Mouse (Mus musculus) MEL (cell line): ENCODE results near the gene Derl3. TPM values are rescaled to one million over a fixed set of nuclear protein-coding genes. Genes with fewer than 3 reads are reported as not detected.

Source experiments
- DNase-seq: peaks from one replicate; pipeline ENCODE4 v3.0.0; 2011; ENCODE audit warnings: low read depth, low spot score
- H3K27ac ChIP-seq: 2 replicates; pipeline ENCODE4 v1.5.1; 2012; ENCODE audit warnings: low read depth, mild to moderate bottlenecking, control low read depth, low read length, moderate library complexity; ENCODE audit not compliant: control insufficient read depth
- H3K27me3 ChIP-seq, 2 experiments: fragments of 150-350 bp in 1 of 2; sonication (generic) in 1 of 2; 2 replicates each; pipeline ENCODE4 v1.6.1; 2012; ENCODE audit warnings: low read length in 2 of 2, mild to moderate bottlenecking in 2 of 2, improper control_type of control experiment in 1 of 2, moderate library complexity in 1 of 2; ENCODE audit not compliant: insufficient read depth in 2 of 2, control insufficient read depth in 1 of 2
- H3K36me3 ChIP-seq, 2 experiments: 2 replicates each; pipeline ENCODE4 v1.6.1; 2012 to 2014; ENCODE audit warnings: low read length in 2 of 2, improper control_type of control experiment in 1 of 2, inconsistent platforms in 1 of 2, mild to moderate bottlenecking in 1 of 2; ENCODE audit not compliant: insufficient read depth in 2 of 2, control insufficient read depth in 1 of 2
- H3K4me1 ChIP-seq, 2 experiments: fragments of 150-350 bp in 1 of 2; sonication (generic) in 1 of 2; 2 replicates each; pipeline ENCODE4 v1.6.1; 2012; ENCODE audit warnings: low read length in 2 of 2, improper control_type of control experiment in 1 of 2, mild to moderate bottlenecking in 1 of 2; ENCODE audit not compliant: insufficient read depth in 2 of 2, control insufficient read depth in 1 of 2
- H3K4me3 ChIP-seq, 2 experiments: fragments of 150-350 bp in 1 of 2; sonication (generic) in 1 of 2; 2 replicates each; pipeline ENCODE4 v1.5.1; 2012; ENCODE audit warnings: low read depth in 2 of 2, low read length in 2 of 2, mild to moderate bottlenecking in 2 of 2, moderate library complexity in 2 of 2, control low read depth in 1 of 2, improper control_type of control experiment in 1 of 2; ENCODE audit not compliant: control insufficient read depth in 1 of 2, insufficient read depth in 1 of 2
- H3K79me2 ChIP-seq: 2 replicates; pipeline ENCODE4 v1.6.1; 2012; ENCODE audit warnings: mild to moderate bottlenecking, low read length, moderate library complexity; ENCODE audit not compliant: control insufficient read depth, poor library complexity, insufficient read depth
- H3K9ac ChIP-seq: 2 replicates; pipeline ENCODE4 v1.6.1; 2012; ENCODE audit warnings: low read depth, mild to moderate bottlenecking, control low read depth, low read length, moderate library complexity; ENCODE audit not compliant: control insufficient read depth, poor library complexity, severe bottlenecking
- H3K9me3 ChIP-seq: fragments of 150-350 bp; sonication (generic); replicated peaks from 2 replicates; pipeline ENCODE4 v1.6.1; 2012; ENCODE audit warnings: mild to moderate bottlenecking, low read length, improper control_type of control experiment, moderate library complexity; ENCODE audit not compliant: insufficient read depth
- BHLHE40 ChIP-seq: IDR thresholded peaks from 2 replicates; pipeline ENCODE4 v1.6.1; 2012; ENCODE audit warnings: low read depth, mild to moderate bottlenecking, inconsistent platforms, low read length, improper control_type of control experiment, borderline replicate concordance
- CHD1 ChIP-seq: IDR thresholded peaks from 2 replicates; pipeline ENCODE4 v1.6.1; 2012; ENCODE audit warnings: low read depth, mild to moderate bottlenecking, inconsistent platforms, low read length, improper control_type of control experiment
- CHD2 ChIP-seq: IDR thresholded peaks from 2 replicates; pipeline ENCODE4 v1.6.1; 2011; ENCODE audit warnings: low read length, improper control_type of control experiment
- CTCF ChIP-seq, 3 experiments: IDR thresholded peaks in 2 of 3; conservative IDR thresholded peaks in 1 of 3; 2 replicates each; pipeline ENCODE4 v1.5.1; 2011 to 2012; ENCODE audit warnings: low read length in 3 of 3, low read depth in 2 of 3, mild to moderate bottlenecking in 2 of 3, improper control_type of control experiment in 1 of 3, inconsistent platforms in 1 of 3, mixed read lengths in 1 of 3, moderate library complexity in 1 of 3; ENCODE audit not compliant: control insufficient read depth in 1 of 3, insufficient read depth in 1 of 3, poor library complexity in 1 of 3, severe bottlenecking in 1 of 3
- E2F4 ChIP-seq: IDR thresholded peaks from 2 replicates; pipeline ENCODE4 v1.6.1; 2011; ENCODE audit warnings: low read depth, low read length, improper control_type of control experiment, borderline replicate concordance
- ELF1 ChIP-seq: IDR thresholded peaks from 2 replicates; pipeline ENCODE4 v1.6.1; 2014; ENCODE audit warnings: low read depth, mild to moderate bottlenecking, inconsistent platforms, low read length, improper control_type of control experiment, moderate library complexity
- GATA1 ChIP-seq: IDR thresholded peaks from 2 replicates; pipeline ENCODE4 v1.6.1; 2011; ENCODE audit warnings: low read depth, low read length, improper control_type of control experiment
- HCFC1 ChIP-seq: IDR thresholded peaks from 2 replicates; pipeline ENCODE4 v1.6.1; 2012; ENCODE audit warnings: low read depth, mild to moderate bottlenecking, inconsistent platforms, low read length, improper control_type of control experiment, moderate library complexity
- JUND ChIP-seq: IDR thresholded peaks from 2 replicates; pipeline ENCODE4 v1.6.1; 2011; ENCODE audit warnings: low read depth, mild to moderate bottlenecking, improper control_type of control experiment, low read length
- KAT2A ChIP-seq: conservative IDR thresholded peaks from 2 replicates; pipeline ENCODE4 v1.6.1; 2012; ENCODE audit warnings: low read depth, low read length, improper control_type of control experiment, inconsistent platforms
- MAX ChIP-seq: IDR thresholded peaks from 2 replicates; pipeline ENCODE4 v1.6.1; 2011; ENCODE audit warnings: low read length, improper control_type of control experiment
- MEF2A ChIP-seq: IDR thresholded peaks from 2 replicates; pipeline ENCODE4 v1.6.1; 2014; ENCODE audit warnings: low read depth, mild to moderate bottlenecking, inconsistent platforms, low read length, improper control_type of control experiment; ENCODE audit not compliant: poor library complexity, insufficient replicate concordance, severe bottlenecking; ENCODE audit errors: extremely low read depth
- MXI1 ChIP-seq: IDR thresholded peaks from 2 replicates; pipeline ENCODE4 v1.6.1; 2011; ENCODE audit warnings: mild to moderate bottlenecking, low read depth, low read length, improper control_type of control experiment
- MYB ChIP-seq: IDR thresholded peaks from 2 replicates; pipeline ENCODE4 v1.6.1; 2011; ENCODE audit warnings: mild to moderate bottlenecking, low read depth, low read length, improper control_type of control experiment
- MYC ChIP-seq: IDR thresholded peaks from 2 replicates; pipeline ENCODE4 v1.6.1; 2011; ENCODE audit warnings: low read depth, mild to moderate bottlenecking, low read length, improper control_type of control experiment, moderate library complexity
- NELFE ChIP-seq: IDR thresholded peaks from 2 replicates; pipeline ENCODE4 v1.6.1; 2011; ENCODE audit warnings: low read depth, low read length, improper control_type of control experiment
- POLR2A ChIP-seq, 2 experiments: IDR thresholded peaks; 2 replicates each; pipeline ENCODE4 v1.6.1; 2011 to 2012; ENCODE audit warnings: low read length in 2 of 2, mild to moderate bottlenecking in 2 of 2, control low read depth in 1 of 2, improper control_type of control experiment in 1 of 2, low read depth in 1 of 2, moderate library complexity in 1 of 2; ENCODE audit not compliant: control insufficient read depth in 1 of 2, insufficient read depth in 1 of 2, poor library complexity in 1 of 2
- POLR2AphosphoS2 ChIP-seq: IDR thresholded peaks from 2 replicates; pipeline ENCODE4 v1.6.1; 2011; ENCODE audit warnings: low read length, improper control_type of control experiment
- POLR2AphosphoS5 ChIP-seq: IDR thresholded peaks from 2 replicates; pipeline ENCODE4 v1.6.1; 2012; ENCODE audit warnings: low read depth, borderline replicate concordance, mild to moderate bottlenecking, inconsistent platforms, low read length, moderate library complexity, mixed read lengths
- RAD21 ChIP-seq: IDR thresholded peaks from 2 replicates; pipeline ENCODE4 v1.6.1; 2011; ENCODE audit warnings: mild to moderate bottlenecking, low read depth, low read length, improper control_type of control experiment
- RCOR1 ChIP-seq: IDR thresholded peaks from 2 replicates; pipeline ENCODE4 v1.6.1; 2012; ENCODE audit warnings: low read depth, mild to moderate bottlenecking, inconsistent platforms, low read length, improper control_type of control experiment
- TAL1 ChIP-seq: IDR thresholded peaks from 2 replicates; pipeline ENCODE4 v1.6.1; 2012; ENCODE audit warnings: mild to moderate bottlenecking, inconsistent platforms, low read length, moderate library complexity, mixed read lengths
- TCF12 ChIP-seq: IDR thresholded peaks from 2 replicates; pipeline ENCODE4 v1.6.1; 2014; ENCODE audit warnings: low read depth, mild to moderate bottlenecking, inconsistent platforms, low read length, improper control_type of control experiment, moderate library complexity
- USF2 ChIP-seq, 2 experiments: IDR thresholded peaks; 2 replicates each; pipeline ENCODE4 v1.6.1; 2011 to 2012; ENCODE audit warnings: improper control_type of control experiment in 2 of 2, low read length in 2 of 2, borderline replicate concordance in 1 of 2, inconsistent platforms in 1 of 2, low read depth in 1 of 2, mild to moderate bottlenecking in 1 of 2; ENCODE audit not compliant: insufficient read depth in 1 of 2
- ZC3H11A ChIP-seq: IDR thresholded peaks from 2 replicates; pipeline ENCODE4 v1.6.1; 2012; ENCODE audit warnings: low read depth, mild to moderate bottlenecking, inconsistent platforms, low read length, improper control_type of control experiment
- ZKSCAN1 ChIP-seq: IDR thresholded peaks from 2 replicates; pipeline ENCODE4 v1.6.1; 2012; ENCODE audit warnings: low read depth, mild to moderate bottlenecking, inconsistent platforms, low read length, improper control_type of control experiment, moderate library complexity
- ZMIZ1 ChIP-seq: IDR thresholded peaks from 2 replicates; pipeline ENCODE4 v1.6.1; 2012; ENCODE audit warnings: low read depth, mild to moderate bottlenecking, inconsistent platforms, low read length, improper control_type of control experiment, moderate library complexity
- polyA plus RNA-seq, 2 experiments: library from polyadenylated mRNA; stranded (reverse) in 1 of 2; unstranded in 1 of 2; fragments of >175 nt in 1 of 2; fragments of >200 nt in 1 of 2; gene quantifications; 2 replicates each; pipeline versions ENCODE4 v1.2.1 to v1.2.4; 2012; ENCODE audit warnings: low replicate concordance in 2 of 2, low read depth in 1 of 2; ENCODE audit not compliant: insufficient read length in 2 of 2, insufficient read depth in 1 of 2, missing spikeins in 1 of 2
- total RNA-seq: library from RNA; depleted of rRNA; stranded (reverse); fragments of 300-350 nt; gene quantifications from 2 replicates; pipeline ENCODE4 v1.2.3, GENCODE M21; 2012

Derl3 gene
- total and polyA plus RNA-seq, 3 experiments = 0.69 to 1.5 TPM; not detected in 1

DNA sequence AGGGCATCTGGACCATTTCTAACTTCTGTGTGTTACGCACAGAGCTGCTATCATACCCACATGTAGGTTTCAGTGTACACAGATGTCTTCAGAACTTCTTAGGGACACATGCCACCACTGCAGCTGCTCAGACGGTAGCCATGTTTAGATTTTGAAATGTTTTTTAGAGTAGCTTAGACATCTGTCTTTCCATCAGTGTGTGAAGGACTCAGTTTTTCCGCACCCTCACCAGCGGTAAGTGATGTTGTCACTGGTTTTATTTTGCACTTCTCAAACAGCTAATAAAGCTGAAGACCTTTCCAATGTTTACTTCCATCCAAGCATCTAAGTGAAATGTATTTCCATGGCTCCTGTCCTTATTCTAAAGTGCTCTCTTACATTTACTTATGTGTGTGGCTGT lies 13.7 kb downstream of the Derl3 start:
- Histone ChIP-seq H3K27me3 (no peaks in the 10 kb centered on the region), H3K4me3 (no peak overlapping the region), H3K9ac (no peak overlapping the region), H3K79me2 (no peaks in the 10 kb centered on the region), H3K27ac (no peak overlapping the region), H3K9me3 (no peaks in the 10 kb centered on the region), H3K4me1 (no peaks in the 10 kb centered on the region), H3K36me3 (peaks cover 0 to 33% of the 10 kb centered on the region in 2 experiments; a peak in 2 of 4 replicates)
- DNase-seq = no peak
- TF ChIP-seq E2F4 (no peak), CHD1 (no peak), MYB (no peak), ZMIZ1 (no peak), RAD21 (no peak), HCFC1 (no peak), POLR2AphosphoS5 (no peak), BHLHE40 (no peak), RCOR1 (no peak), CTCF (IDR thresholded peaks at IDR 0.05 in 2 of 3, conservative IDR thresholded peaks at IDR 0.05 in 1 of 3; ENCODE audit: control insufficient read depth in 1 of 3, insufficient read depth in 1 of 3, low read depth in 2 of 3, low read length in 3 of 3, poor library complexity in 1 of 3, severe bottlenecking in 1 of 3) (no peak), USF2 (IDR thresholded peaks at IDR 0.05; ENCODE audit: borderline replicate concordance in 1 of 2, insufficient read depth in 1 of 2, low read depth in 1 of 2, low read length in 2 of 2) (no peak), ELF1 (no peak), POLR2A (IDR thresholded peaks at IDR 0.05; ENCODE audit: control insufficient read depth in 1 of 2, insufficient read depth in 1 of 2, low read depth in 1 of 2, low read length in 2 of 2, poor library complexity in 1 of 2) (no peak), MAX (no peak), ZKSCAN1 (no peak), GATA1 (no peak), JUND (no peak), CHD2 (no peak), MYC (no peak), MXI1 (no peak)

- peaks cover 5 to 22% of the 10 kb centered on the region in 2 experiments for H3K36me3 ChIP-seq
- H3K27me3 ChIP-seq = no peaks in the 10 kb centered on the region
- H3K9ac ChIP-seq = no peak overlapping the region
- H3K4me3 ChIP-seq = no peak overlapping the region
- no peaks in the 10 kb centered on the region for H3K79me2 ChIP-seq
- H3K4me1 ChIP-seq = peaks cover 0 to 5% of the 10 kb centered on the region in 2 experiments; a peak in 1 of 4 replicates
- no peak overlapping the region for H3K27ac ChIP-seq
- DNase-seq = no peak
- H3K9me3 ChIP-seq = no peaks in the 10 kb centered on the region
- TF ChIP-seq KAT2A (no peak), ELF1 (no peak), CTCF (IDR thresholded peaks at IDR 0.05 in 2 of 3, conservative IDR thresholded peaks at IDR 0.05 in 1 of 3; ENCODE audit: control insufficient read depth in 1 of 3, insufficient read depth in 1 of 3, low read depth in 2 of 3, low read length in 3 of 3, poor library complexity in 1 of 3, severe bottlenecking in 1 of 3) (no peak), ZC3H11A (no peak), CHD2 (no peak), MYB (no peak), RCOR1 (no peak), TAL1 (no peak), RAD21 (no peak), E2F4 (no peak), MXI1 (no peak), POLR2AphosphoS2 (no peak), TCF12 (no peak), NELFE (no peak), MEF2A (no peak)
Observed at GRCm38 (mm10) chr10:75910698-75911097, 17.5 kb downstream of the Derl3 start.
